Mouse (Mus musculus) kidney, embryonic 14.5 days (tissue): Measurements from ENCODE around the gene Gm34302. TPM values are rescaled to one million over a fixed set of nuclear protein-coding genes. Genes with fewer than 3 reads are reported as not detected.
"Not testable (repeated sequence)": the region's sequence is repeated elsewhere in the genome, so short reads cannot be mapped to it uniquely, and the experiment has no call there.

Experiments
- ATAC-seq: fragments of 200-750 bp; cut with Nextera tagmentation; 2 replicates; pipeline ENCODE4 v1.8.0; 2017; ENCODE audit warnings: moderate number of reproducible peaks, mild to moderate bottlenecking, moderate TSS enrichment, moderate library complexity; ENCODE audit not compliant: low FRiP score, low TSS enrichment
- H3K27ac ChIP-seq: fragments of 300-500 bp; sonication (generic); 2 replicates; pipeline ENCODE4 v1.5.1; 2014; ENCODE audit warnings: low read depth, mild to moderate bottlenecking, low read length, moderate library complexity, mixed read lengths
- H3K27me3 ChIP-seq: fragments of 300-500 bp; sonication (generic); 2 replicates; pipeline ENCODE4 v1.6.1; 2014; ENCODE audit warnings: mild to moderate bottlenecking, low read length; ENCODE audit not compliant: control insufficient read depth, insufficient read depth
- H3K36me3 ChIP-seq: fragments of 300-500 bp; sonication (generic); 2 replicates; pipeline ENCODE4 v1.6.1; 2014; ENCODE audit warnings: low read length, mixed read lengths; ENCODE audit not compliant: control insufficient read depth, insufficient read depth
- H3K4me1 ChIP-seq: fragments of 300-500 bp; sonication (generic); 2 replicates; pipeline ENCODE4 v1.6.1; 2014; ENCODE audit warnings: low read length, mixed read lengths; ENCODE audit not compliant: control insufficient read depth, insufficient read depth
- H3K4me2 ChIP-seq: fragments of 300-500 bp; sonication (generic); replicated peaks from 2 replicates; pipeline ENCODE4 v1.6.1; 2014; ENCODE audit warnings: low read depth, mild to moderate bottlenecking, low read length
- H3K4me3 ChIP-seq: fragments of 300-500 bp; sonication (generic); 2 replicates; pipeline ENCODE4 v1.5.1; 2014; ENCODE audit warnings: mild to moderate bottlenecking, low read length
- H3K9ac ChIP-seq: fragments of 300-500 bp; sonication (generic); 2 replicates; pipeline ENCODE4 v1.6.1; 2014; ENCODE audit warnings: low read depth, mild to moderate bottlenecking, low read length, moderate library complexity
- H3K9me3 ChIP-seq: fragments of 300-500 bp; sonication (generic); 2 replicates; pipeline ENCODE4 v1.6.1; 2016; ENCODE audit warnings: low read length; ENCODE audit not compliant: control insufficient read depth
- WGBS: fragments of 180-500 bp; shearing (Covaris S2); extraction: QIAGEN DNeasy Blood & Tissue Kit; methylation state at CpG from one replicate; pipeline ENCODE4 v1.1.7; 2014; 5-methylcytosine and 5-hydroxymethylcytosine counted together
- polyA plus RNA-seq: library from polyadenylated mRNA; unstranded; fragments of >200 nt; fragmentation: Nextera tagmentation; extraction: Ambion mirVana; gene quantifications from 2 replicates; pipeline ENCODE4 v1.2.1, GENCODE M21; 2014

The Gm34302 gene
- polyA plus RNA-seq: not detected in 2 replicates

GRCm38 (mm10) chr3:63483726-63484125 lies at the start of gene Gm34302:
Gene Gm34302, minus strand, starts transcription at chr3:63483879.
- 44% methylated on average over 1 of the region's 1 CpGs for WGBS
- Histone ChIP-seq H3K9ac (no peak within 1 kb of the TSS), H3K4me2 (no peak within 1 kb of the TSS), H3K4me1 (no peaks in the 10 kb centered on the region), H3K4me3 (no peak within 1 kb of the TSS), H3K27ac (no peak within 1 kb of the TSS), H3K27me3 (no peaks in the 10 kb centered on the region), H3K9me3 (no peaks in the 10 kb centered on the region), H3K36me3 (no peaks in the 10 kb centered on the region)
- no peak for ATAC-seq

DNA sequence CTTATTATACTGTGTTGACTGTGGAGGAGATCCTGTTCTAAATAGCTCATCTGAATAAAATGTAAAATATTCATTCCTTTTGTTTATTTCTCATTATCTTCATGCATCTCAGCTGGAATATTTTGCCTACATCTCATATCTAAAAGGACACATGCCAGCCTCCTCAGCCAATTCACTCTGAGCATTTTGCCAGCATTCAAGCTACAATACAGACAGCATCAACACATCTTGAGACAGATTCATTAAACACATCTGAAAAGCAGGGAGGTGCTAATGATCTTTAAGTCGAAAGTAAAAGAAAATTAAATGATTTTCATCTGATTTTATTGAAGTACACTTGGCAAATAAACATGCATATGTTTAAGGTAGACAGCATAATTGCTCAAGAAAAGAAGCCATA lies 48.2 kb upstream of the Gm34302 start:
- no peak overlapping the region for H3K27ac ChIP-seq
- ATAC-seq: no peak
- no peak overlapping the region for H3K4me3 ChIP-seq
- H3K4me2 ChIP-seq: no peak overlapping the region
- WGBS: 71% methylated on average over 1 of the region's 1 CpGs
- no peaks in the 10 kb centered on the region for H3K36me3 ChIP-seq
- H3K9ac ChIP-seq: no peak overlapping the region
- no peaks in the 10 kb centered on the region for H3K27me3 ChIP-seq
- no peaks in the 10 kb centered on the region for H3K4me1 ChIP-seq
- H3K9me3 ChIP-seq: no peaks in the 10 kb centered on the region

GRCm38 (mm10) chr3:63517681-63518080 lies 34.0 kb upstream of the Gm34302 start:
- Histone ChIP-seq H3K4me2 (no peak overlapping the region), H3K9ac (no peak overlapping the region), H3K4me3 (no peak overlapping the region), H3K4me1 (no peaks in the 10 kb centered on the region), H3K36me3 (no peaks in the 10 kb centered on the region), H3K9me3 (no peaks in the 10 kb centered on the region), H3K27ac (no peak overlapping the region), H3K27me3 (no peaks in the 10 kb centered on the region)
- whole genome bisulfite sequencing: 97% methylated on average over 1 of the region's 1 CpGs
- no peak for ATAC-seq

- H3K4me1 ChIP-seq, H3K4me2 ChIP-seq, H3K36me3 ChIP-seq, H3K27me3 ChIP-seq, ATAC-seq, H3K9me3 ChIP-seq, H3K4me3 ChIP-seq, H3K27ac ChIP-seq, H3K9ac ChIP-seq: not testable (repeated sequence)
- 88% methylated on average over 3 of the region's 3 CpGs for WGBS
Observed at GRCm38 (mm10) chr3:63516279-63516678, 32.6 kb upstream of the Gm34302 start.

- WGBS: 87% methylated on average over 6 of the region's 6 CpGs
- no peak overlapping the region for H3K4me3 ChIP-seq
- H3K9ac ChIP-seq: no peak overlapping the region
- no peaks in the 10 kb centered on the region for H3K9me3 ChIP-seq
- H3K36me3 ChIP-seq: no peaks in the 10 kb centered on the region
- H3K27ac ChIP-seq: no peak overlapping the region
- no peak overlapping the region for H3K4me2 ChIP-seq
- H3K4me1 ChIP-seq: no peaks in the 10 kb centered on the region
- no peak for ATAC-seq
- H3K27me3 ChIP-seq: no peaks in the 10 kb centered on the region
Observed at GRCm38 (mm10) chr3:63511316-63511715, 27.6 kb upstream of the Gm34302 start.

- no peak for ATAC-seq
- WGBS: 94% methylated on average over 2 of the region's 2 CpGs
Observed at GRCm38 (mm10) chr3:63509484-63509883, 25.8 kb upstream of the Gm34302 start.

GRCm38 (mm10) chr3:63508924-63509323 lies 25.2 kb upstream of the Gm34302 start:
- ATAC-seq: no peak
- no peaks in the 10 kb centered on the region for H3K27me3 ChIP-seq

More at GRCm38 (mm10) chr3:63509484-63509883, 25.8 kb upstream of the Gm34302 start:
- Histone ChIP-seq H3K27ac (no peak overlapping the region), H3K36me3 (no peaks in the 10 kb centered on the region), H3K9me3 (no peaks in the 10 kb centered on the region), H3K4me1 (no peaks in the 10 kb centered on the region), H3K4me3 (no peak overlapping the region), H3K27me3 (no peaks in the 10 kb centered on the region), H3K4me2 (no peak overlapping the region), H3K9ac (no peak overlapping the region)

GRCm38 (mm10) chr3:63504433-63504832 lies 20.8 kb upstream of the Gm34302 start:
- no peak overlapping the region for H3K27ac ChIP-seq
- H3K27me3 ChIP-seq: no peaks in the 10 kb centered on the region
- 77% methylated on average over 5 of the region's 5 CpGs for WGBS
- H3K36me3 ChIP-seq: no peaks in the 10 kb centered on the region
- H3K4me2 ChIP-seq: no peak overlapping the region
- no peak for ATAC-seq
- H3K9me3 ChIP-seq: no peaks in the 10 kb centered on the region
- no peak overlapping the region for H3K9ac ChIP-seq
- H3K4me3 ChIP-seq: no peak overlapping the region
- H3K4me1 ChIP-seq: no peaks in the 10 kb centered on the region

More at GRCm38 (mm10) chr3:63508924-63509323, 25.2 kb upstream of the Gm34302 start:
- H3K9ac ChIP-seq: no peak overlapping the region
- H3K9me3 ChIP-seq: no peaks in the 10 kb centered on the region
- no peak overlapping the region for H3K4me2 ChIP-seq
- no peak overlapping the region for H3K27ac ChIP-seq
- no peaks in the 10 kb centered on the region for H3K36me3 ChIP-seq
- no peaks in the 10 kb centered on the region for H3K4me1 ChIP-seq
- WGBS: 77% methylated on average over 5 of the region's 5 CpGs
- no peak overlapping the region for H3K4me3 ChIP-seq

GRCm38 (mm10) chr3:63494625-63495382 lies 11.1 kb upstream of the Gm34302 start:
- peak overlapping the region; percentile 34; the same call in 1 of the 2 replicates for H3K27ac ChIP-seq
- ATAC-seq: peak; percentile 92; the same call in 1 of the 2 replicates

More at GRCm38 (mm10) chr3:63494625-63495382, 11.1 kb upstream of the Gm34302 start:
- Histone ChIP-seq H3K4me3 (no peak overlapping the region), H3K4me1 (no peaks in the 10 kb centered on the region), H3K9ac (no peak overlapping the region), H3K4me2 (no peak overlapping the region), H3K9me3 (no peaks in the 10 kb centered on the region), H3K36me3 (no peaks in the 10 kb centered on the region), H3K27me3 (no peaks in the 10 kb centered on the region)
- WGBS: 59% methylated on average over 5 of the region's 5 CpGs
